Mouse (Mus musculus): ENCODE measurements around the gene Kcnip1. TPM values are rescaled to one million over a fixed set of nuclear protein-coding genes. Genes with fewer than 3 reads are reported as not detected.

Kcnip1 gene
- total RNA-seq, 2 experiments from 2014 or later = 20.4 to 21.2 TPM

GRCm38 (mm10) chr11:33903494-33903893, 89.5 kb downstream of the Kcnip1 start:
- Histone ChIP-seq H3K4me3 (no peak overlapping the region), H3K27ac (no peak overlapping the region)
- no peak for DNase-seq (ENCODE audit: low spot score in 2 of 2)
- no peak for TF ChIP-seq CTCF (conservative IDR thresholded peaks at IDR 0.05)

GRCm38 (mm10) chr11:33902377-33902776, 90.6 kb downstream of the Kcnip1 start:
- no peak overlapping the region for H3K27ac ChIP-seq
- DNase-seq (ENCODE audit: low spot score in 2 of 2) = no peak
- TF ChIP-seq CTCF (conservative IDR thresholded peaks at IDR 0.05) = no peak
- no peak overlapping the region for H3K4me3 ChIP-seq

- Histone ChIP-seq H3K4me3 (no peak overlapping the region), H3K27ac (no peak overlapping the region)
- DNase-seq (ENCODE audit: low spot score in 2 of 2) = no peak
- no peak for TF ChIP-seq CTCF (conservative IDR thresholded peaks at IDR 0.05)
Observed at GRCm38 (mm10) chr11:33901783-33902182, 91.2 kb downstream of the Kcnip1 start.

GRCm38 (mm10) chr11:33891084-33891483, 101.9 kb downstream of the Kcnip1 start:
- Histone ChIP-seq H3K4me3 (no peak overlapping the region), H3K27ac (no peak overlapping the region)
- TF ChIP-seq CTCF (conservative IDR thresholded peaks at IDR 0.05) = no peak
- no peak for DNase-seq (ENCODE audit: low spot score in 2 of 2)

- no peak for DNase-seq (ENCODE audit: low spot score in 2 of 2)
- no peak overlapping the region for H3K27ac ChIP-seq
- TF ChIP-seq CTCF (conservative IDR thresholded peaks at IDR 0.05) = no peak
- no peak overlapping the region for H3K4me3 ChIP-seq
Observed at GRCm38 (mm10) chr11:33890382-33890781, 102.6 kb downstream of the Kcnip1 start.

- H3K4me3 ChIP-seq = no peak overlapping the region
- TF ChIP-seq CTCF (conservative IDR thresholded peaks at IDR 0.05) = no peak
- DNase-seq (ENCODE audit: low spot score in 2 of 2) = no peak
- no peak overlapping the region for H3K27ac ChIP-seq
Observed at GRCm38 (mm10) chr11:33887660-33888059, 105.3 kb downstream of the Kcnip1 start.

- no peak overlapping the region for H3K27ac ChIP-seq
- DNase-seq (ENCODE audit: low spot score in 2 of 2) = no peak
- TF ChIP-seq CTCF (conservative IDR thresholded peaks at IDR 0.05) = no peak
- no peak overlapping the region for H3K4me3 ChIP-seq
Observed at GRCm38 (mm10) chr11:33885981-33886380, 107.0 kb downstream of the Kcnip1 start.

GRCm38 (mm10) chr11:33882731-33883328, 110.1 kb downstream of the Kcnip1 start:
- H3K4me3 ChIP-seq = no peak overlapping the region

GRCm38 (mm10) chr11:33874925-33875324, 118.0 kb downstream of the Kcnip1 start:
- TF ChIP-seq CTCF (conservative IDR thresholded peaks at IDR 0.05) = no peak
- no peak overlapping the region for H3K27ac ChIP-seq
- H3K4me3 ChIP-seq = no peak overlapping the region
- no peak for DNase-seq (ENCODE audit: low spot score in 2 of 2)

More at GRCm38 (mm10) chr11:33882731-33883328, 110.1 kb downstream of the Kcnip1 start:
- no peak for DNase-seq (ENCODE audit: low spot score in 2 of 2)
- no peak overlapping the region for H3K27ac ChIP-seq
- TF ChIP-seq CTCF (conservative IDR thresholded peaks at IDR 0.05) = no peak

- DNase-seq (ENCODE audit: low spot score in 2 of 2) = no peak
- Histone ChIP-seq H3K27ac (no peak overlapping the region), H3K4me3 (no peak overlapping the region)
- no peak for TF ChIP-seq CTCF (conservative IDR thresholded peaks at IDR 0.05)
Observed at GRCm38 (mm10) chr11:33873071-33873781, 119.7 kb downstream of the Kcnip1 start.

- no peak for DNase-seq (ENCODE audit: low spot score in 2 of 2)
- Histone ChIP-seq H3K27ac (no peak overlapping the region), H3K4me3 (no peak overlapping the region)
- no peak for TF ChIP-seq CTCF (conservative IDR thresholded peaks at IDR 0.05)
Observed at GRCm38 (mm10) chr11:33872716-33873048, 120.3 kb downstream of the Kcnip1 start.

- TF ChIP-seq CTCF (conservative IDR thresholded peaks at IDR 0.05) = no peak
- no peak for DNase-seq (ENCODE audit: low spot score in 2 of 2)
- H3K4me3 ChIP-seq = no peak overlapping the region
- no peak overlapping the region for H3K27ac ChIP-seq
Observed at GRCm38 (mm10) chr11:33871998-33872715, 120.8 kb downstream of the Kcnip1 start.

GRCm38 (mm10) chr11:33870246-33870645, 122.7 kb downstream of the Kcnip1 start:
- no peak for DNase-seq (ENCODE audit: low spot score in 2 of 2)
- H3K4me3 ChIP-seq = no peak overlapping the region
- TF ChIP-seq CTCF (conservative IDR thresholded peaks at IDR 0.05) = no peak
- no peak overlapping the region for H3K27ac ChIP-seq

Measured in layer of hippocampus, adult 2 months (tissue).